Mouse (Mus musculus): ENCODE measurements at regions not wholly inside any gene's neighbourhood (a gene's known extent, or its start where the extent isn't known, plus 50 kb on each side); places are given as distances from the start of the nearest gene placed in this dataset.

GRCm38 (mm10) chr9:41211865-41212302 is 50.4 kb upstream of the Ubash3b start:
- Histone ChIP-seq H3K27me3 (ENCODE audit: control insufficient read depth, insufficient read depth, low read length) (no peaks in the 10 kb centered on the region), H3K4me2 (ENCODE audit: low read depth) (no peak overlapping the region), H3K36me3 (ENCODE audit: control insufficient read depth, insufficient read depth, low read length) (no peaks in the 10 kb centered on the region), H3K27ac (ENCODE audit: low read depth, low read length) (peak overlapping the region; percentile 85), H3K9me3 (ENCODE audit: control insufficient read depth, low read length) (no peaks in the 10 kb centered on the region), H3K9ac (ENCODE audit: low read length) (no peak overlapping the region), H3K4me1 (ENCODE audit: control insufficient read depth, insufficient read depth, low read length) (peaks cover 8% of the 10 kb centered on the region; the same call in 1 of the 2 replicates), H3K4me3 (ENCODE audit: low read depth, low read length) (no peak overlapping the region)
- ATAC-seq (ENCODE audit: insufficient read depth, low FRiP score, low TSS enrichment) = no peak
- DNase-seq (ENCODE audit: low spot score) = no peak
- 51% methylated on average over 10 of the region's 10 CpGs for WGBS

MicroRNAs encoded in the stretch of these regions (microRNA counts, 519-probe panel; counts per million panel counts)
- 5,981 counts per million, percentile 96 among the panel's probes with 10 or more counts for microRNA mmu-miR-100
- 3,072 counts per million, percentile 65 among the panel's probes with 10 or more counts for microRNA mmu-miR-125b-3p

Small RNAs in the stretch of these regions (microRNA-seq; reads per million reads assigned to microRNA genes)
- gene Mir100 (34,797 reads per million, percentile 99 among the genes with 10 or more reads in this experiment), gene Mir125b-1 (1,015 reads per million, percentile 77 among the genes with 10 or more reads in this experiment), gene Mirlet7a-2 (63.0 reads per million, percentile 42 among the genes with 10 or more reads in this experiment)
